Mouse (Mus musculus) limb, embryonic 14.5 days (tissue): ENCODE results near the gene Klre1. TPM values are rescaled to one million over a fixed set of nuclear protein-coding genes. Genes with fewer than 3 reads are reported as not detected.
A peak's percentile ranks its signal among the peaks of the same experiment; 100 is the strongest.

Source experiments
- ATAC-seq: fragments of 200-750 bp; cut with Nextera tagmentation; 2 replicates; pipeline ENCODE4 v1.8.0; 2017; ENCODE audit warnings: low read depth, moderate number of reproducible peaks, moderate TSS enrichment; ENCODE audit not compliant: low FRiP score
- DNase-seq: peaks from one replicate; pipeline ENCODE4 v3.0.0-alpha.2; 2015; ENCODE audit warnings: low spot score
- H3K27ac ChIP-seq: fragments of 300-500 bp; sonication (generic); replicated peaks from 2 replicates; pipeline ENCODE4 v1.5.1; 2014; ENCODE audit warnings: low read depth, mild to moderate bottlenecking, low read length, moderate library complexity, mixed read lengths
- H3K27me3 ChIP-seq: fragments of 300-500 bp; sonication (generic); 2 replicates; pipeline ENCODE4 v1.6.1; 2014; ENCODE audit warnings: low read length, mixed read lengths; ENCODE audit not compliant: control insufficient read depth, insufficient read depth
- H3K36me3 ChIP-seq: fragments of 300-500 bp; sonication (generic); 2 replicates; pipeline ENCODE4 v1.6.1; 2014; ENCODE audit warnings: mild to moderate bottlenecking, low read length, moderate library complexity, mixed read lengths; ENCODE audit not compliant: control insufficient read depth, insufficient read depth
- H3K4me1 ChIP-seq: fragments of 300-500 bp; sonication (generic); 2 replicates; pipeline ENCODE4 v1.6.1; 2014; ENCODE audit warnings: antibody characterized with exemption, low read length, mixed read lengths; ENCODE audit not compliant: control insufficient read depth, insufficient read depth
- H3K4me2 ChIP-seq: fragments of 300-500 bp; sonication (generic); replicated peaks from 2 replicates; pipeline ENCODE4 v1.6.1; 2014; ENCODE audit warnings: low read depth, mild to moderate bottlenecking, low read length, moderate library complexity; ENCODE audit not compliant: severe bottlenecking
- H3K4me3 ChIP-seq: fragments of 300-500 bp; sonication (generic); replicated peaks from 2 replicates; pipeline ENCODE4 v1.5.1; 2014; ENCODE audit warnings: low read length
- H3K9ac ChIP-seq: fragments of 300-500 bp; sonication (generic); 2 replicates; pipeline ENCODE4 v1.6.1; 2014; ENCODE audit warnings: mild to moderate bottlenecking, low read depth, low read length, moderate library complexity; ENCODE audit not compliant: severe bottlenecking
- H3K9me3 ChIP-seq: fragments of 300-500 bp; sonication (generic); 2 replicates; pipeline ENCODE4 v1.6.1; 2016; ENCODE audit warnings: low read length; ENCODE audit not compliant: control insufficient read depth
- POLR2A ChIP-seq: fragments of 200-500 bp; IDR thresholded peaks from 2 replicates; pipeline ENCODE4 v1.8.0; 2012; ENCODE audit warnings: inconsistent platforms, mild to moderate bottlenecking, moderate library complexity, borderline replicate concordance; ENCODE audit not compliant: insufficient read depth, insufficient read length; ENCODE audit errors: extremely low read depth
- WGBS: fragments of 180-500 bp; shearing (Covaris S2); extraction: QIAGEN DNeasy Blood & Tissue Kit; methylation state at CpG from one replicate; pipeline ENCODE4 v1.1.7; 2014; 5-methylcytosine and 5-hydroxymethylcytosine counted together
- polyA plus RNA-seq, 2 experiments: library from polyadenylated mRNA; depleted of rRNA in 1 of 2; stranded (reverse) in 1 of 2; unstranded in 1 of 2; fragments of >200 nt; fragmentation: Nextera tagmentation in 1 of 2; extraction: Ambion mirVana in 1 of 2; gene quantifications; 2 replicates each; pipeline versions ENCODE4 v1.2.1 to v1.2.3; 2012 to 2014

Gene Klre1
- polyA plus RNA-seq, 2 experiments, result 0.03 TPM; not detected in 1

DNA sequence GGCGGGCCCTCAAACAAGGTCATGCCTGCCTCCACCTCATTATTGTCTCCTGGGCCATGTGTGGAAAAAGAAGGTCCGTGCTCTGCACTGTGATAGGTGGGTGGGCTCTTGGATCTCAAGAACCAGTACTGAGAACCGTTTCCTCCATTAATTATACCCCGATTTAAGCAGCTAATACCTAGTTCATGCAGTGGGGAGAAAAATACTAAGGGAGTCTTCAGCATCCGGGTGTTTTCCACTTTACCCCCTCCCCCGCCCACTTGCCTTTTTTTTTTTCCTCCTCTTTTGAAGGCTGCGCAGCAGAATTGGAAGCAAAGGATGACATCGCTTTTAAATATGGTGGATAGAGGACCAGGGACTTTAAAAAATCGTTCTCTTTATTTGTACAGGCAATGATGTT is 43.6 kb upstream of the Klre1 start:
- peak overlapping the region; percentile 65 for H3K9ac ChIP-seq
- H3K4me1 ChIP-seq, result peaks cover 14% of the 10 kb centered on the region
- no peaks in the 10 kb centered on the region for H3K27me3 ChIP-seq
- WGBS, result 16% methylated on average over 9 of the region's 9 CpGs
- DNase-seq, result peak; percentile 20
- no peak for ATAC-seq
- H3K27ac ChIP-seq, result no peak overlapping the region
- H3K36me3 ChIP-seq, result peaks cover 18% of the 10 kb centered on the region
- H3K9me3 ChIP-seq, result no peaks in the 10 kb centered on the region
- no peak for TF ChIP-seq POLR2A
- peak overlapping the region; percentile 68 for H3K4me3 ChIP-seq
- peak overlapping the region; percentile 89 for H3K4me2 ChIP-seq

GRCm38 (mm10) chr6:129534627-129535190 is 43.0 kb upstream of the Klre1 start:
- no peaks in the 10 kb centered on the region for H3K27me3 ChIP-seq
- H3K27ac ChIP-seq, result no peak overlapping the region
- peak overlapping the region; percentile 68 for H3K4me3 ChIP-seq
- peaks cover 25% of the 10 kb centered on the region for H3K36me3 ChIP-seq
- H3K4me1 ChIP-seq, result peaks cover 14% of the 10 kb centered on the region
- WGBS, result 46% methylated on average over 4 of the region's 4 CpGs
- H3K4me2 ChIP-seq, result peak overlapping the region; percentile 89
- ATAC-seq (no peak), DNase-seq (no peak)
- H3K9me3 ChIP-seq, result no peaks in the 10 kb centered on the region
- TF ChIP-seq POLR2A, result no peak
- peak overlapping the region; percentile 65 for H3K9ac ChIP-seq

- H3K4me2 ChIP-seq, result no peak overlapping the region
- 83% methylated on average over 4 of the region's 4 CpGs for WGBS
Measured at GRCm38 (mm10) chr6:129535723-129536122, 42.0 kb upstream of the Klre1 start.

GRCm38 (mm10) chr6:129538555-129538954 is 39.1 kb upstream of the Klre1 start:
- no peaks in the 10 kb centered on the region for H3K27me3 ChIP-seq

More at GRCm38 (mm10) chr6:129535723-129536122, 42.0 kb upstream of the Klre1 start:
- Histone ChIP-seq H3K4me1 (peaks cover 14% of the 10 kb centered on the region), H3K27me3 (no peaks in the 10 kb centered on the region), H3K9ac (no peak overlapping the region), H3K4me3 (no peak overlapping the region), H3K36me3 (peaks cover 35% of the 10 kb centered on the region), H3K27ac (no peak overlapping the region), H3K9me3 (no peaks in the 10 kb centered on the region)
- TF ChIP-seq POLR2A, result no peak
- DNase-seq, result no peak
- no peak for ATAC-seq

DNA sequence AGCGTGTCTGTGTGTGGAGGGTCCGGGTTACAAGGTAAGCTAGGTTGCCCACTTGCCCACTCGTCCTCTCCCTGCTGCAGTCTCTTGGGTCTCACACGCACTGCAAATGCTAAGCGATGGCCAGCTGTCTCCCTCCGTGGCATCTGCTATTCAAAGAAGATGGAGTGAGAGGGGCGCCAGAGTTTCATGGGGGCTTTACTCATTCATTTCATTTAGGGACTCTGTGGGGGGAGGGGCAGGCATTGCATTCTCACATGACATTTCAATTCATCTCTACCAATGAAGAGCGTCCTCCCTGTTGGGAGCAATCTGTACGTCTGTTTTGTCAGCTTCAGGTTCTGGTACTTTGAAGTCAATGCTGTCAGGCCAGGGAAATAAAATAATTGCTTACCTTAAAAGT is 35.8 kb upstream of the Klre1 start:
- H3K4me1 ChIP-seq, result no peaks in the 10 kb centered on the region
- WGBS, result 80% methylated on average over 9 of the region's 9 CpGs
- no peaks in the 10 kb centered on the region for H3K9me3 ChIP-seq
- no peak overlapping the region for H3K4me2 ChIP-seq
- no peak overlapping the region for H3K4me3 ChIP-seq
- DNase-seq (no peak), ATAC-seq (no peak)
- no peak overlapping the region for H3K27ac ChIP-seq
- no peaks in the 10 kb centered on the region for H3K27me3 ChIP-seq
- peaks cover 49% of the 10 kb centered on the region for H3K36me3 ChIP-seq
- TF ChIP-seq POLR2A, result no peak
- no peak overlapping the region for H3K9ac ChIP-seq

More at GRCm38 (mm10) chr6:129538555-129538954, 39.1 kb upstream of the Klre1 start:
- Histone ChIP-seq H3K4me1 (peaks cover 14% of the 10 kb centered on the region), H3K36me3 (peaks cover 49% of the 10 kb centered on the region), H3K9me3 (no peaks in the 10 kb centered on the region), H3K9ac (no peak overlapping the region), H3K27ac (no peak overlapping the region), H3K4me3 (no peak overlapping the region), H3K4me2 (no peak overlapping the region)
- no peak for TF ChIP-seq POLR2A
- ATAC-seq (no peak), DNase-seq (no peak)
- 81% methylated on average over 6 of the region's 6 CpGs for WGBS

DNA sequence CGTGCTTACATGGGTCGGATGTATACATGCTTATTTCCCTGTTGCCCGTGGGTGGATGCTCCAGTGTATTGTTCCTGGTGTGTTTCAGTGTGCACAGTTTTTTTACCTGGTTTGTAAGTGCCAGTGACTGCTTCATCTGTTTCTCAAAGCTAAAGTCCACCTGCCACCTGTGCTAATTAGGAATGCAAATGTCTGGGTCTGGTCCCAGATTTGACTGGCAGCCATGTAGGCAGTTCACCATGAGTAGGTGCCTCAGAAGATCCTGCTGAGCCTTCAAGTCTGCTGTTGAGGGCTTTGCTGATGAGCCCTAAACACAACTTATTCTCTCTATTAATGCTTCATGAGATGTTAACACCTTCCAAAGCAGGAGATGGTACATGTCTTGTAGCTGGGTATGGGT is 35.2 kb upstream of the Klre1 start:
- 94% methylated on average over 3 of the region's 3 CpGs for WGBS
- no peak overlapping the region for H3K4me2 ChIP-seq
- DNase-seq, result no peak
- H3K27me3 ChIP-seq, result no peaks in the 10 kb centered on the region
- H3K27ac ChIP-seq, result no peak overlapping the region
- no peaks in the 10 kb centered on the region for H3K4me1 ChIP-seq
- no peak overlapping the region for H3K9ac ChIP-seq
- ATAC-seq, result no peak
- no peak overlapping the region for H3K4me3 ChIP-seq
- H3K9me3 ChIP-seq, result no peaks in the 10 kb centered on the region
- H3K36me3 ChIP-seq, result peaks cover 46% of the 10 kb centered on the region
- TF ChIP-seq POLR2A, result no peak
